Mouse (Mus musculus): ENCODE data around the gene Abhd12.

Gene Abhd12

GRCm38 (mm10) chr2:150851251-150851650 is 53.3 kb downstream of the Abhd12 start:
- no peak for DNase-seq (ENCODE audit: low spot score in 2 of 2)

GRCm38 (mm10) chr2:150847436-150847995 is 57.0 kb downstream of the Abhd12 start:
- DNase-seq (ENCODE audit: low spot score in 2 of 2): peak in 1 of 2 experiments; percentile 65

- peak; percentile 72 to 76 for DNase-seq (ENCODE audit: low spot score in 2 of 2)
Measured at GRCm38 (mm10) chr2:150844798-150845197, 59.7 kb downstream of the Abhd12 start.

GRCm38 (mm10) chr2:150842049-150842461 is 62.5 kb downstream of the Abhd12 start:
- no peak for DNase-seq (ENCODE audit: low spot score in 2 of 2)

DNA sequence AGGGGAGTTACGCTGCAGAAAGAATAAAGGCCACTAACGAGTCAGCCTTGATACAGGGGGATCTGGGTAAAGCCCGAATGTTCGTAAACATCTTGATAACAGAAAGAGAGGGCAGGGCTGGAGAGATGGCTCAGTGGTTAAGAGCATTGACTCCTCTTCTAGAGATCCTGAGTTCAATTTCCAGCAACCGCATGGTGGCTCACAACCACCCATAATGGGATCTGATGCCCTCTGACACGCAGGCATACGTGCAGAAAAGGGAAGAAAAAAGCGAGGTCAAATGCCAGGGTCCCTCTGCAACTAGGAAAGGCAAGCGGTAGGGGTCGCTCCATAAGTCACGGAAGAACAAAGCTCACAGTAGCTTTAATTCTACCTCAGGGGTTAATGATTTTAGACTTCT is 63.4 kb downstream of the Abhd12 start:
- peak in 1 of 2 experiments; percentile 19 for DNase-seq (ENCODE audit: low spot score in 2 of 2)

GRCm38 (mm10) chr2:150839686-150840471 is 64.7 kb downstream of the Abhd12 start:
- DNase-seq (ENCODE audit: low spot score in 2 of 2): peak; percentile 49 to 61

DNA sequence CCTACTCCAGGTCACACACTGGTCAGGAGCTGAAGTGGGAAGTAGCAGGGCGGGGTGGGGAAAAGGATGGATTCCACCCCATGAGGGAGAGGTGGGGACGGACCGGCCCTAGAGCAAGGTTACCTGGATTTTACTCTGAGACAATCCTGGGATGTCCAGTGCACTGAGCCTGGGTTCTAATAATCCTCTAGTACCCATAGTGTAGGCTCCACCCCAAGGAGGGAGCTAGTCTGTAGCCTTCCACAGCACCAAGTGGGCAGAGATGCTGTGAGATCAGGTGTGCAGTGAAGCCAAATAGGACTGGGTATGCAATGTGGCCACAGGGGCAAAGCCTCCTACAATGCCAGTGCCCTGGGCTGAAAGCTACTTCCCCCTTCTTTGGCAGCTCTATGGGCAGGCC is 66.8 kb downstream of the Abhd12 start:
- no peak for DNase-seq (ENCODE audit: low spot score in 2 of 2)

- DNase-seq (ENCODE audit: low spot score in 2 of 2): peak in 1 of 2 experiments; percentile 66
Measured at GRCm38 (mm10) chr2:150836906-150837305, 67.6 kb downstream of the Abhd12 start.

DNA sequence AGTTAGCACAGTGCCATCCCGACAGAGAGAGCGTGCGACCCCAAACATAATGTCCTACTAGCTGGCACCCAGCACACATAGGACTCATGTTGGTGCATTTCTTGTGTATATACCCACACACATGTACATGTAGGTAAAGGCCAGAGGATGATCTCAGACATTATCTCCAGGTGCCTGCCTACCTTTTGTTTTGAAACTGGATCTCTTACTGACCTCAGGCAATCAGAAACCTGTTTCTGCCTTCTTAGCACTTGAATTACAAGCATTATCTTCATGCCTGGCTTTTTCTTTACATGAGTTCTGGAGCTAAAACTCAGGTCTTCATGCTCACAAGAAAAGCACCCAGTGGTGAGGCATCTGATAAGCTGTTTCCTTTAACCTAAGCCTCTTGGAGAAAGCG is 68.6 kb downstream of the Abhd12 start:
- DNase-seq (ENCODE audit: low spot score in 2 of 2): no peak

DNA sequence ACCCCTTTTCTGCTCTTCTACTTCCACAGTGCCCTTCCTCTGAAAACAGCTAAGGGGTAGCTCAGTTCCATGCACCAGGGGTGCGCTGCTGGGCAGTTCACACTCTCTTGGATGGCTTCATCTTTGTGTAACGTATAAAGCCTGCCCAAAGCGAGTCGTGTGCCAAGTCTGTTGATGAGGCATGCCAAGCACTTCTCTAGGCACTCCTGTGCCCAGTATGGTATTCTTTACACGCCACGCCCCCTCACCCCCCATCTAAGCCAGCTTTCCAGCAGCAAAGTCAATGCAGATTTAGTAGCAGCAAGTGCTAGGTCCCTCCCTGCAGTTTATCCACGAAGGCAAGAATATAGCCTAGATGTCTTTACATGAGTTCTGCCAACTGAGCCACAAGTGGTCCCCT is 69.9 kb downstream of the Abhd12 start:
- peak in 1 of 2 experiments; percentile 63 for DNase-seq (ENCODE audit: low spot score in 2 of 2)

DNA sequence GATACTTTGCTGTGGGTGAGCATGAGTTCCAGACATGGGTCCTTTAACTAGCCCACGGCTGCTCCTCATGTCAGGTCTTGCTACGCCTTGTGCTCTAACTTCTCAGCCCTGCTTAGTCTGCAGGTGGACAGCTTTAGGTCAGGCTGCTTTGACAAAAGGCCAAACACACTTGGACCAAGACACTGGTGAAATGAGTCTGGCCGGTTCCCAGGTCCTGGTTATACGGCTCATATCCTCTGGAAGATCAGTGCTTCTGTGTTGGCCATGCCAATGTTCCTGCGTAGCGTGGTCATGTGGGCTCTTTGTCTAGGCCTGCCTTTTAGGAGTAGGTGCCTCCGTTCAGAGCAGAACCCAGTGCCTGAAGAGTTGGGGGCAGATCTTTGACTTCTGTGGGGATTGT is 72.5 kb downstream of the Abhd12 start:
- DNase-seq (ENCODE audit: low spot score in 2 of 2): no peak

DNA sequence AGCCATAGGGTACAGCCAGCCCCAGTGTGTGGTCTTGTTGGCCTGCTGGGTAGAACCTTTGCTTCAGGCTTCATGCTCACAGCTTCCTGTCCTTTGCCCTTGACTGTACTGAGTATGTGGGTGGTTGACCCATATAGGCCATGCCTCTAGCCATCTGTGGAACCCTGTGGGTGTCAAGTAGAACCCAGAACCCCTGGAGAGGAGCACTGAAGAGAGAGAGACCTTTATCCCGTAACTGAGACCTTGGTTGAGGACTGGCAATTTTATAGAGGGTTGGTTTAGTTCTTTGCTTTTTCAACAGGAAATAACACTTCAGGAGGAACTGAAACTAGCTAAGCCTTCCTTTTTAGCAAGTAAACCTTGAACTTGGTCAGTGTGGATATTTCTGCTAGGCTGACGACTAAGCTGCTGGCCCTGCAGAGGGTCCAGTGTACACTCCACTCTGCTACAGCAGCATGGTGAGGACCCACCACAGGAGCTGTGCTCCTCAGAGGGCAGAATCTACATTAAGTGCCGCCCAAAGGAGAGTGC is 73.6 kb downstream of the Abhd12 start:
- no peak for DNase-seq (ENCODE audit: low spot score in 2 of 2)

DNA sequence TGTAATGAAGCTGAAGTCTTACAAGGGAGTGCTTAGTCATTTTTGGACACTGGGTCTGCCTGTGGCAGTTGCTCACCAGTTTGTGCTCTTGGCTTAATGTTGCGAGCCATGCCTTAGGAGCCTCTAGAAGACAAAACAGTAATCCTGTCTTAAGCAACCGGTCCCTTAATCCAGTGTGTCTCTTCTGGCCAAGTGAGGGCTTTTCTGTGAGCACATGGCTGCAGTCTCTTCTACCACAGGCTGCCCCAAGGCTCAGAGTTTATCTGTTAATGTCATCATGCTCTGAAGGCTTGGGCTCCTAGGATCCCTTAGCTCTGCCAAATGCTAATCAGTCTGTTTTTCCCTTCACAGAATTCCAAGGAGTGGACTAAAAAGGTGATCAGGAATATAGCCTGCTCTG is 74.5 kb downstream of the Abhd12 start:
- no peak for DNase-seq (ENCODE audit: low spot score in 2 of 2)

- no peak for DNase-seq (ENCODE audit: low spot score in 2 of 2)
Measured at GRCm38 (mm10) chr2:150828654-150829053, 75.9 kb downstream of the Abhd12 start.

DNA sequence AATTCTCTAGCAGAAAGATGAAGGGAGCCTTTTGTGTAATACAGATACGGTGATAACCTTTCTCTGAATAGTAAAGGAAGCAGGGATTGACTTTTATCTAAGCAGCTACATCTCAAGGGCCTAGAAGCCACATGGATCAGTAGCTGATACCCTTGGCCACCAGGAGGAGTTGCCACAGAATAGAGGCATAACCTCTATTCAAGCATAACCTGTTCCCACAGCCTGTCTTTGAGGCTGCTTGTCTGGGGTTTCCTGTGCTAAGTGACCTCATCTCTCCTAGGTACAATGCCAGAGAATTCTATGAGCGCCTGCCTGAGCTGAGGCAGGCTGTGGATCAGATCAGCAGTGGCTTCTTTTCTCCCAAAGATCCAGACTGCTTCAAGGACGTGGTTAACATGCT is 76.4 kb downstream of the Abhd12 start:
- no peak for DNase-seq (ENCODE audit: low spot score in 2 of 2)

- no peak for DNase-seq (ENCODE audit: low spot score in 2 of 2)
Measured at GRCm38 (mm10) chr2:150826426-150826825, 78.1 kb downstream of the Abhd12 start.

DNA sequence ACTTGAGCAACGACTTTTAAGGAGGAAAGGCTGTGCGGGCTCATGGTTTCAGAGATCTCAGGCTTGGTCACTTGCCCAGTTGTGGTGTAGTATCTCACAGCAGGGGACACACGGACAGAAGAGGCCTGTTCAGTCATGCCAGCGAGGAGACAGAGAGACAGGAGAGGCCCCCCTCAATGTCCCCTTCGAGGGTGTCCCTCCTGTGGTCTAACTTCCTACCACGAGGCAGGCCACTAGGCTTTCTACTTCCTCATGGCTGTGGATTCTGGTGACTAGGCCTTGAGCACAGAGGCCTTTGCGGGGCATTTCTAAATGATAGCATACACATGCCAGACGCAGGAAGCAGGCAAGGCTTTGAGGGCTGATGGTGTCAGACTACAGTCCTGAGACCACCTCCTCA is 81.6 kb downstream of the Abhd12 start:
- no peak for DNase-seq (ENCODE audit: low spot score in 2 of 2)

DNA sequence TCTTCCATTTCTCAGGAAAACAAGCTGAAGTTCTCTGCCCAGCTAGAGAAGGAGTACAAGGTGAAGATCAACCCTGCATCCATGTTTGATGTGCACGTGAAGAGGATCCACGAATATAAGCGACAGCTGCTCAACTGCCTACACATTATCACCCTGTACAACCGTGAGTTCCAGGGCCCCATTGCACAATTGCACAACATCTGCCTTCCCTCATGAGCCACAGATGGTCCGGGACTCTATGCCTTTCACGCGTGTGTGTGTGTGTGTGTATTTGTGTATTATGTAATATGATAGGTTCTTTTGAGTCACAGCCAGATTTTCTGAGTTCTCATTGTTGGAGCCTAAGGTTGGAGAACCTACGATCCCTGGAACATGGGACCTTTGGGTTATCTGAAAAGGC is 83.8 kb downstream of the Abhd12 start:
- DNase-seq (ENCODE audit: low spot score in 2 of 2): no peak

- no peak for DNase-seq (ENCODE audit: low spot score in 2 of 2)
Measured at GRCm38 (mm10) chr2:150818742-150819141, 85.8 kb downstream of the Abhd12 start.

- peak in 1 of 2 experiments; percentile 59 for DNase-seq (ENCODE audit: low spot score in 2 of 2)
Measured at GRCm38 (mm10) chr2:150816676-150817402, 87.7 kb downstream of the Abhd12 start.

DNA sequence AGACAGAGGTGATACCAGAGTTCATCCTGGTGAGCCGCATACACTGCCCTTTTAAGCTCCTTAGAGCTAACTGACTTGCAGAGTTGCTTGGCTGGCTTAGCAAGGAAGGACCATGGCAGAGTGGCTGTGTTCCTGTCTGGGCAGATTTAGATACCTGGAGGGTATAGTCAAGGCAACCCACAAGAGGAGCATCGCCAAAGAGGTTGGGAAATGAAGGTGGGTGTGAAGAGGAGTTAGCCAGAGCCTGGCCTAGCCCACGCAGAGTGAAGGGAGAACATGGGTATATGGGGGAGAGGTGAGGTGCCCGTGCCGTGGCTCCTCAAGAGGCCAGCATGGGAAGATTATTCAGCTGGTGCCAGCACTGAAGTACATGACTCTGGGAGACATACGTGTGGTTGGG is 91.7 kb downstream of the Abhd12 start:
- DNase-seq (ENCODE audit: low spot score in 2 of 2): no peak

- no peak for DNase-seq (ENCODE audit: low spot score in 2 of 2)
Measured at GRCm38 (mm10) chr2:150810603-150811002, 93.9 kb downstream of the Abhd12 start.

GRCm38 (mm10) chr2:150808812-150809211 is 95.7 kb downstream of the Abhd12 start:
- no peak for DNase-seq (ENCODE audit: low spot score in 2 of 2)
